Mouse (Mus musculus) gastrocnemius, postnatal 10 days (tissue): ENCODE results near the gene Gm49396. TPM values are rescaled to one million over a fixed set of nuclear protein-coding genes. Genes with fewer than 3 reads are reported as not detected.

ENCODE experiments used
- DNase-seq: peaks from one replicate; pipeline ENCODE4 v3.0.0; 2021; ENCODE audit warnings: mixed read lengths
- long read RNA-seq, 2 experiments: library from polyadenylated mRNA; stranded (forward); transcript quantifications; one replicate each; pipeline ENCODE4 v2.0.0; 2021
- total RNA-seq, 2 experiments: library from RNA; stranded (reverse); gene quantifications; 2 replicates each; pipeline ENCODE4 v1.2.3; 2021

Gm49396 gene
- 1 to 10 TPM; 1.5 to 2.3 TPM for total RNA-seq
- long read RNA-seq, experiment 1, partial matches to known transcripts = 5 of 12 reads
- long read RNA-seq, experiment 1, other reads (novel, unspliced or antisense) = 7 of 12 reads
- long read RNA-seq, experiment 2, partial matches to known transcripts = 6 of 13 reads
- long read RNA-seq, experiment 2, other reads (novel, unspliced or antisense) = 7 of 13 reads

DNA sequence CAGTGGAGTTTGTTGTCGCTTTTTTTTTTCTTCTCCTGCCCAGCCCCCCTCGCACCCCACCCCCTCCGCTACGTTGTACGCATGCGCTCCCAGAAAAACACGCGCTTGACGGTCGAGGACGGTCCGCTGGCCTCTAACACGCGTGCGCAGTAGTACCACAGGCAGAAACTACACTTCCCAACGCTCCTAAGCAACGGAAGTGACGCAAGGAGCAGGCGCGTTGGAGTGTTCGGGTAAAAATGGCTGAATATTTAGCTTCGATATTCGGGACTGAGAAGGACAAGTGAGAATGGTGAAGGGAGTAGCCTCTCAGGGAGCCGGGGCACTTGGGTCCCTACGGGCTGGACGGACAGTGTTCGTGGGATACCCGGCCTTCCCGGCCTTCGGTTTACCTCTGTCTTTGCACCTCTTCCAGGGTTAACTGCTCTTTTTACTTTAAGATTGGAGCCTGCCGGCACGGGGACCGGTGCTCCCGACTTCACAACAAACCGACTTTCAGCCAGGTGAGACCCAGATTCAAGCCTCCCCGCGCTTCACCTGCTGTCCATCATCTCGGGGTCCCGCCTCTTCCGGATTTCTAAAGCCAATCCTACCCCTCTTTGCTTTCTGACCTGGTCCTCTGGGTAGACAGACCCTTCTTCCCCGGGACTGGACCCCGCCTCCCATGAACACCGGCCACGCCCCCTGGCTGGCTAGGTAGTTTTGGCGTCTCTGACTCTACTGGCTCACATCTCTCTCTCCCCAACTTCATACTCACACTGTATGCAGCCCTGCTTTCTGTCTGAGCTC is at the start of gene Gm49396, which contains the start of the genes U2af1l4 and Psenen:
Gene Gm49396 (plus strand): TSS at position 228 of the 789 bp plus-strand sequence.
Gene U2af1l4 (plus strand): TSS at position 185 of the 789 bp plus-strand sequence.
Gene Psenen (minus strand): TSS at position 511 of the 789 bp plus-strand sequence.
- DNase-seq = peak; percentile 95

DNA sequence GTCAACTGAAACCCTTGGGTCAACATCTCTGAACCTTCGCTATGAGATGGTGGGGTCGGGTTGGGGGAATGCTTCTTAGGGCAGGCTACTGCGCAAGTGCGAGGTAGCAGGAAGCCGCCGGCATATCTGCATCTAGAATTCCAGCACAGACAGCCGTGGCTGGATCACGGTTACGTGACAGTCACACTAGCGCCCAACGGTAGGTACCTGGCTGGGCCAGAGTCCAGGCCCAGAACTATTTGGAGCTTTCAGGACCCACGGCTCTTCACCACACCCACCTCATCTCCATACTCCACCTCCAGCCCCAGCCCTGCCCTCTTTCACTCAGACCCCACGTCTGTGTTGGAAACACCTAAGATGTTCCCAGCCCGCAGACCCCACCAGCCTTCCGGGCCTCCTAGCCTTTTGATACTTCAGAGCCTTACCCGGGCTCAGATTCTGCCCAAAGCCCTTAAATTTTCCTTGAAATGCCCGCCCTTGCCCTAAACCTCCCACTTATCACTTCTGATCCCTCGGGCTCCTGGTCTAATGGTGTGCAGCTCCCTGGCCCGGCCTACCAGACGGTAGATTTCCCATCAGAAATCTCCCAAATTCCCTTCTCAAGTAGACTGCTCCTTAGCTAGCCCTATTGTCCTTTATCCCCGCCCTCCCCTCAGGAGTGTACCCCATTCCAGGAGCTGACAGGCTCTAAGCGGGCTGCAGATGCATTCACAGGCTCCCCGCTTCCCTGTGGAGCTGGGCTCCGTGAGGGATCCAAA is 48.0 kb upstream of the Gm49396 start:
- no peak for DNase-seq

DNA sequence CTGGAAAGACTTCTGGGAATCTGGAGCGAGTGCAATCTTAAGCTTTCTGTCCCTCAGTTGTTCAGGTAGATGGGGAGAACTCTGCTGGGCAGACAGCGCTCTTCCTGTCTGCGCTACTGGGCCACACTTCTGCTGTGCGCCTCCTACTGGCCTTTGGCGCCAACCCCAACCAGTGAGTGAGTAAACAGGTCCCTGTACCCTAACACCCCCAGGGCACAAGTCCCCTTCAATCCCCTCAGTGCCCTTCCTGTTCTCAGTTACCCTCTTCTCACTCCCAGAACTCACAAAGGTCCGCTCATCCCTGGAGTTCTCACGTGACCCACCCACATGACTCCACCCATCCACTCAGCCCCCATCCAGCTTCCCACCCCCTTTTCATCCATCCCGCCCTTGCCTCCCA is 44.8 kb upstream of the Gm49396 start:
- DNase-seq = no peak

DNA sequence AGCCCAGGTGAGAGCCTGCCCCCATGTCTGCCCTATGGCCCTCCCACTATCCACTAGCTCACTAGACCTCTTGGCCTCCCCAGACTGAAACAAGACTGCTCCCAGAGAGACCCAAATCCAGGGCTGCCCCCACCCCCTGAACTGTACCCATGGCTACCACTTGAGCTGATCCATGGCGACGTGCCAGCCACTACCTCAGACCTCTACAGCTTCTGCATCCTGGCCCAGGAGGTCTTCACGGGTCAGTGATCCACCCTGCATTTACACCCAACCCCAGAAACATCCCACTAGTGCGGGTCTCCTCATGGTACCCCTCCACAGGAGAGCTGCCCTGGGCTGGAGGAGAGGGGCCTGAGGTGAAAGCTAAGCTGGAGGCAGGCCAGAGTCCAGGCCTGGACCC is 42.7 kb upstream of the Gm49396 start:
- DNase-seq = no peak

DNA sequence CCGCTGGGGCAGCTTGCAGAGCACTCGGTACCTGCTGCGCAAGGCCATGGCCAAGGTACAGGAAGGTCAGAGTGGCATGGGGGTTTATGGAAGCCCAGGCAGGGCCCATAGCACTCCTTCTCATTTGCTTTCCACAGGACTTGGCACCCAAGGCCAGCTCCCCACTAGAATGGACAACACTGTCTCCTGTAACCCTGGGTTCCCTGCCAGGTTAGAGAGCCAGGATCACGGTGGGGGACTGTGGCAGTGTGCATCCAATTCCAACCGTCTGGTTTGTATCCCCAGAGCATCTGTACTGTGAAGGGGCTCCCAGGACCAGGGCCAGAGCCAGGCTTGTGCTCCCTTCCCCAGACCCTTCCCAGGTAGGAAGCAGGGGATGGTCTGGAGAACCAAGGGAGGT is 42.3 kb upstream of the Gm49396 start:
- no peak for DNase-seq

DNA sequence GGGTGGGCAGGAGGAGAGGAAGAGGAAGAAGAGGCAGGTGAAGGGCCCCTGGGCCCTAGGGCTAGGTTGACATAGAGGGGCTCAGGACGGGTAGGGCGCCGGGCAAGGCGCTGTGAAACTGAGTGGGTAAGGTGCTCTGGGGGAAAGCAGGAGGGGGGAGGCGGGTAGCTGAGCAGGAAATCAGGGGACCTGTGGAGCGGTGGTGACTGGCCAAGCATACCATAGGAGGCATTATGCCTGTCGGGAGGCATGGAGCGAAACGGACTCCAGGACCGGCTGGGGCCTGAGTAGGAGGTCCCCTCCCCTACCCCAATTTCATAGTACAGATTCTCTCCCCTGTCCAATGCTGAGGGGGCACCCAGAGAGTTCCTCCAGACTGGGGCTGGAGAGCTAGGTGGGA is 40.3 kb upstream of the Gm49396 start:
- DNase-seq = no peak

DNA sequence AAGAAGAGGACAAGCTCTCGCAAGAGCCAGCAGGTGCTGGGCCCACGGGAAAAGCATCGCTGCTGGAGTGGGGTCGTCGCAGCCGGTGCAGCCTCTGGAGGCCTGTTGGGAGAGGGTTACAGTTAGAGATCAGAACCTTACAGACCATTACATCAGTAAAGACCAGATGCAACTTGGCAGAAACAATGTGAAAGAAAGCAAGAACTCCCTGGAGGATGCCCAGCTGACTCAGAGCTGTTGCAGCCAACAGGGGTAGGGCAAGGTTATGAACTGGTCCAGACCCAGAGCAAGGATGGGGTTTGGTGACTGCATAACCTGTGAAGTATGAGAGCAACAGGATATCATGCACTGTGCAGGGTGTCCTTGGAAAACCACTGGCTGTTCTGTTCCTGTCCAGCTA is 38.7 kb upstream of the Gm49396 start:
- DNase-seq = no peak

DNA sequence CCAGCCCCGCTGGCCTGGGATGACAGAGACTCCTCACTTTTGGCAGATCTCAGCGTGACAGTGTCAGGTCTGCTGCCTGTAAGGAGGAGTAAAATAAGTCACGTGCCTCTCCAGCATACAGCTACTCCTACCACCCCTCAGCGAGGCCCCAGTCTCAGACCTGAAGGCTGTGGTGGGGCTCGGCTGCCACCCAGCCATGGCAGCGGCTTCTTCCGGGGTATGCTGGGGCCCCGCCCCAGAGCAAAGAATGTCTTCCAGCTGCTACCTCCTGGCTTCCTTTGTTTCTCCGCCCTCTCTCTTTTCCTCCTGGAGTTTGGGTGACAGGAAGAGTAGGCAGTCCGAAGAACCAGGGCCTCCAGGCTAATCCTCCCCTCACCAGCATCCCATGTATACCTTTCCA is 37.2 kb upstream of the Gm49396 start:
- no peak for DNase-seq

DNA sequence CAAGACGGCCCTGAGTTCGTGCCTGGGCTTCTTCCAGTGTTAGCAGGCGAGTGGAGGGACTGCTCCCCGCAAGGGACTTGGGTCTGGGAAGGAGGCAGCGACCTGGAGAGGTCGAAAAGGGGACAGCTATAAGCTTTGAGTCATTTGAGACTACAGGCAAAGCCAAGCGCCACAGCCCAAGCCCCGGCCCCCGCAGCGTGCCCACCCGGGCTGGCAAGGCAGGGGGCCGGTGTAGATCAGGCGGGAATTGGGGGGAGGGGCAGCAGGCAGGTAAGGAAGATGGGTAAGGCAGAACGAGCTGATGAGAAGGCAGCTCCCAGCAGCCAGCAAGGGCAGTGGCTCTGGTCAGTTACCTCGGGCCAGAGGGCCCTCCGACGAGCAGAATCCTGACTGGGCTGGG is 36.7 kb upstream of the Gm49396 start:
- DNase-seq = no peak

DNA sequence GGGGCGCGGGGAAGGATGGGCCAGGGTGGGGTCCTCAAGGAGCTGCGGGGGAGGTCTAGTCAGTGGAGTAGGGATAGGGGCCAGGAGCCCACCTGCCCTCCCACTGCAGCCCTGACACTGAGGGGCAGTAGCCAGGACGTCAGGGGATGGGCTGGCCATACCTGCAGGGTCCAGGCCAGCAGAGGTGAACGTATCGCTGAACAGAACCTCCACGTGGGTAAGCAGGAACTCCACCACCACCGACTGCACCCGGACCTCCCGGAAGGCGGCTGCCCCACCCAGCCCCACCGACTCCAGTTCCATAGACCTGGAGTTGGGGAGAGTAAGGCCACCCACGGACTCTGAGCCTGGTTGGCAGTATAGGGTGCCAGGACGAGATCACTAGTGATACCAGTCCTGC is 36.2 kb upstream of the Gm49396 start:
- no peak for DNase-seq

DNA sequence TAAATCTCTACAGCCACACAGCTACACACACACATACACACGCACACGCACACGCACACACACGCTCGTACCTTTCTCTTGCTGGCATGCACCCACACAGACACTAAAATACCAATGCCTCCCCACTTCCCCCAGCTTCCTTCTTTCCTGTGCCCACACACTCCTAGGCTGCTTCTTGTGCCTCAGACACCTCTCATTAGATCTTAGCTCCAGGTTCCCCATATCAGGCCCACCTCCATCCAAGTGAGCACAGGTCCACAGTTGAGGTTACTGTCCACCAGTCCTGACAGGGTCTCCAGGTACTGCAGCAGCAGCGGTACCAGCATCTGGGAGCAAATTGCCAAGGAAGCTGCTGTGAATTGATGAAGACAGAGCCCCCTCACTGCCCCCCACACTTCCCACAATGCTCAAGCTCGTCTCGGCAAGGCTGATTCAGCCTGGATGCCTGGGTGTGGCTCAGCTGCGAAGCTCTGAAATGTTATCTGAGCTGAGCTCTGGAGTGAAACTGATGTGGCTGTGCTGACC is 31.8 kb upstream of the Gm49396 start:
- no peak for DNase-seq

DNA sequence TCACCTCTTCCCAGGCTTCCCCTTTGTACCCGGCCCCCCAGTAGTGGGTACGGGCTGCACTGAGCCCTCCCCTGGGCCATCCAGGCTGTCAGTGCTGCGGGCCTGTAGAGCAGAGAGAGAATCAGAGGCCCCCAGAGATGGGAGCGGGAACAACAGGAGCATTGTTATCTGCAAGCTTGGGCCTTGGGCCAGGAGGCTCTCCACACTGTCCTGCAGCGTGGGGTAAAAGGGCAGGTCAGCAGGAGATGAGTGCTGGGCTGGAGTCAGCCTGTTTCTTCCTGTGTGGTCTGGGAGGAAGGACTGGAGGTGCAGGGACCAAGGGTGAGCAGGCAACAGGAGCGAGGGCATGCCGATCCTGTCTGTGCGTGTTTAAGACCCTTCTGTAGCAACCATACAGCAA is 30.2 kb upstream of the Gm49396 start:
- DNase-seq = no peak

DNA sequence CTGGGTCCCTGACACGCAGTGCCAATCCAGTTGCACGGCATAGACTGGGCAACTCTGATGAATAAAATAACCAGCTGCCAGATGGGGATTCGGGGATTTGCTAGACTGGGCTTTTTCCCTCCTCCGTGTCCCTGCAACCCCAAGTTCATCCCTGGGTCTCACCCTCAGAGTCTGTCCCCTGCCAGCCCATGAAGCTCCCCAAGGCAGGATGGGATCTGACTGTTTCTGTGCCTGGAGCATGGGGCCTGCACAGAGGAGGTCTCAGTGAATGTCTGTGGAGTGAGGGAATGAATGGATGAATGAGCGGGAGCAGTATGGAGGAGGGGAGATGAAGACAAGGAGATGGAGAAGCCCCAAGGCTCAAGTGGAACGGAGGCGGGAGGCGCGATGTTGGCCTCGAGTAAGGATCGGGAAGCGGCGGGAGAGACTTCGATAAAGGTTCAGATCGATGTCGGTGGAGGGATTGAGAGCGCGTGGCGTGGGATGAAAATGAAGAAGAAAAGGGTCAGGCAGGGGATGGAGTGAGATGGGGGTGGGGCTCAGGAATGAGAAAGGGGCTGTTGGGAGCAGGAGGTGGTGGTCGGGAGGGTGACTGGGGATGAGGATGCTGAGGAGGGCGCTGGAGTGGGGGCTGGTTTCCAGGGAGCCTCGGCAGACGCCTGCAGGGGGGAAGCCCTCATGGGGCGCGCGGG is 29.1 kb upstream of the Gm49396 start:
- DNase-seq = no peak

DNA sequence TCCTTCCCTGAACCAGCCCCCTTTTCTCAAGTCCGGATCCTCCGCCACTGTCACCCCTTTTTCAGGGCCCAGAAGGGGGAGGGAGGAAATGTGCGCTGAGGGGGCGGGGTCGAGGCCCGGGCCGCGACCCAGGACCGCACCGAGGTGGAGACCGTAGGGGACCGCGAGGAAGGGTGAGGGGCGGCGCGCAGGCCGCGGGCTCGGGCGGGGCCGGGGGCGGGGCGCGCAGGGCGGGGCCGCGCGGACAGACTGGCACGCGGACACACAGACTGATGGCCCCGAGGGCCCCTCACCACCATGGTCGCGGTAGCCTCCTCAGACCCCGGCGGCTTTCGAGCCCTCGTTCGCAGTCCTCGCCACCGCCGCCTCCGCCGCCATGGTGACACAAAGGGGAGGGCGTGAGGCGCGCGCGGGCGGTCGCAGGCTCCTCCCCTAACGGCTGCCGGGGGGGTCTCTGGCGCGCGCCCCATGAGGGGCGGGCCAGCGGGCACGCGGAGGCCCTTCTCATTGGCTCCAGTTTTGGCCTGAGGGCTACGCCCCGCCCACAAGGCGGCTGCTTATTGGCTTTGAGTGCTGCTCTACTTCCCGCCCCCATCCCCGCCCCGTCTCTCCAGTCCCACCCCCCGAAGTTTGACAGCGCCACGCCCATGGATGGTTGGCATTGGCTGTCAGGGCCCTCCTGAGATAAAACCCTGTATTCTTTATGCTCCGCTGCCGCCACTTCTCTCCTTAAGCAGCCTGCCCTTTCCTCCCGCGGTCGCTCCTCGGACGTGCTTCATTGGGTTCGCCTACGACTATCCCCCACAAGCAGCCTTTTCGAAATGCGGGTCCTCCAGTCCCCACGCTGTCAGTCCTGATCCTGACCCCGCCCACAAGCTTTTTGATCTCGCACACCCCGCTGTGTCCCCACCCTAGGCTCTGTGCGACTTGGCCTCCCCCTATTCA is 28.2 kb upstream of the Gm49396 start, which contains the start of gene Arhgap33:
Gene Arhgap33 (minus strand): TSS at position 428 of the 945 bp plus-strand sequence.
- peak; percentile 94 for DNase-seq

DNA sequence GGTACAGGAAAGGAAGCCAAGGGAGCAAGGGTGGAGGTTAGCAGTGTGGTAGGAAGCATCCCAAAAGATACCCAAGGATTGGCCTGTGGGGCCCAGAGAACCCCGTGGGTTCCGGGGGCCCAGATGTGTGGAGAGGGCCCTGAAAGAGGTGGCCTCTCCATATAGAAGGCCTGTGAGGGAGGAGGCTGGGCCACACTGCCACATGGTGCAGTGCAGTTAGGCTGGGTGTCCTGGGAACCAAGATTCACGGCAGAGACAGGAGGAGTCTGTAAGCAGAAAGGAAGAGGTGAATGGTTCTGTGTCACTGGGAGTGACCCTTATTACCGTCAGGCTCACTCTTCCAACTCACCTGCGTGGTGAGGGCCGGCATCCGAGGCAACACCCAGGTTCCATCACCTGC is 22.6 kb upstream of the Gm49396 start:
- no peak for DNase-seq

DNA sequence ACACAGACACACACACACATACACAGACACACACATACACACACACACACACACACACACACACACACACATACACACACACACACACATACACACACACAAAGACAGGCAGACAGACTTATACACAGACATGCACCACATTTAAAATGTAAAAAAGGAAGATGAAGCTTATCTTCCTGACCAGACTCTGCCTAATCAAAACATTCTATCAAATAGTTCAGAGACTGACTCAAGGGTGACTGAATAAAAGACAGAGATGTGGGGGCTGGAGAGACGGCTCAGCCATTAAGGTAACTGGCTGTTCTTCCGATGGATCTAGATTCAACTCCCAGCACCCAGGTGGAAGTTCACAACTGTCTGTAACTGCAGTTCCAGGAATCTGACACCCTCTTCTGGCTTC is 18.8 kb upstream of the Gm49396 start:
- DNase-seq = no peak

DNA sequence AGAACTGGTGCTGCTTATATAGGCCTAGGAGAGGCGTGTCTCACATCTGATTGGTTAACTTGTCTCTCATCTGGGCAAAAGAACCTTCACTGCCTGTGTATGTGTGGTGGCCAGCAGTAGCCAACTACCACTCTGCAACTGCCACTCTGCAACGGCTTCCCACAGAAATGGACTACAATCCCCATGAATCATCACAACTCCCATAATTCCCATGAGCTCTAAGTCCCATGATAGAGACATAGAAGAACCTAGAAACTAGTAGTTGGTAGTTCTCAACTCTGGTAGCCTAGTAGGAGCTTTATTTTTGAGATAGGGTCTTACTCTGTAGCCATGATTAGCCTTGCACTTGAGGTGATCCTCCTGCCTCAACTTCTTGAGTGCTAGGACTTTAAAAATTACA is 13.3 kb upstream of the Gm49396 start:
- no peak for DNase-seq

DNA sequence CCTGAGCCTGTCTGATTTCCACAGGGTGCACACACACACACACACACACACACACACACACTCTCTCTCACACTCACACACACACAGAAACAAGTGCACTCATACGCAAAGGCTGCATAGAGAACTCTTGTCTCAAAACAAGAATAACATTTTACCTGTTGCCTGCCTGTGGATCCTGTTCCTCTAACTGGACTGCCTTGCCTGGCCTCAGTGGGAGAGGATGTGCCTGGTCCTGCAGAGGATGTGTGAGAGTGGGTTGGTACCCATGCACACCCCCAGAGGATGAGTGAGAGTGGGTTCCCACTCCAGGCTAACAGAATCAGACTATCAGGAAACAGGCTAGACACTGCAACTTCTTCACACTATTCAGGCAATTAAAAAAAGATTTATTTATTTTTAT is 12.5 kb upstream of the Gm49396 start:
- no peak for DNase-seq

DNA sequence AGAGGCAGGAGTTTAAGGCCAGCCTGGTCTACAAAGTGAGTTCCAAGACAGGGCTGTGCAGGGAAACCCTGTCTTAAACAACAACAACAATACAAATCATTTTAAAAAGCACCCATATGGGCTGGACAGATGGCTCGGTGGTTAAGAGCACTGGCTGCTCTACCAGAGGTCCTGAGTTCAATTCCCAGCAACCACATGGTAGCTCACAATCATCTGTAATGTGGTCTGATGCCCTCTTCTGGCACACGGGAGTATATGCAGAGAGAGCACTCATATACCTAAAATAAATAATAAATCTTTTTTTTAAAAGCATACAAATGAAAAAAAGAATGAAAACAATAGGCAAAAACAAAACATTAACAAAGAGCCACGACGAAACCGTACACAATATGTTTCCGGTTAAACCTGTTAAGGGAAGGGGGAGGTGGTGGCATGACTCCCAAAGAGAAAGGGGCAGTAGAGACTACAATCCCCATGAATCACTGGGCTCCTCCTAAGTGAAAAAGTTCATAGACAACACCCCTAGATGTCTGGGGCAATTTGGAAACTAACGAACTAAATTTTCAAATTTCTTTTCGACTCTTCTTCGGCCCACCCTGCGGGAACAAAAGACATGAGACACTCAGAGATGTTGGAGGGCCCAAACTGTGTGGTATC is 11.6 kb upstream of the Gm49396 start:
- no peak for DNase-seq
